Mouse (Mus musculus) testis, adult 2 months (tissue): ENCODE data around the gene Slc4a5.

ENCODE experiments used
- CTCF ChIP-seq: fragments of 200-500 bp; IDR thresholded peaks from 2 replicates; pipeline ENCODE4 v1.5.1; 2012; ENCODE audit warnings: low read depth, mild to moderate bottlenecking, inconsistent platforms, low read length, moderate library complexity; ENCODE audit not compliant: control insufficient read depth, insufficient read depth, insufficient replicate concordance
- POLR2A ChIP-seq: fragments of 200-500 bp; IDR thresholded peaks from 2 replicates; pipeline ENCODE4 v1.6.1; 2012; ENCODE audit warnings: low read depth, mild to moderate bottlenecking, inconsistent platforms, low read length, moderate library complexity; ENCODE audit not compliant: control insufficient read depth

DNA sequence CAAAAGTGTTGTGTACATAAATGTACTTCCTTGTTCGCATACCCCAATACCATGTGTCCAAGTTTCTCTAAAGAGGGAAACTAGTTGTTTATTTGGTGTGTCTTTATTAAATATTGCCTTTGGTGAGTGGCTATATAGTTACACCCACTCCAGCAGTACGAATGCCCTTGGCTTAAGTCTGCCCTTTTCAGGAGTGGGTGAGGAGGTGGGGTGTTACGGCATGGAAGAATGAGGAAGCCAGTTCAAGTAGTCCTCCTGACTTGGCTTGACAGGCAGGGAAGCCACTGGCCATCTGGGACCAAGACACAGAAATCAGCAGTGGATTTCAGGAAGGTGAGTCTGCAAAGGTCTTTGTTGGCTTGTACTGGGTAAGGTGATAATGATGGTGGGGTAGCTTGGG lies 13.8 kb upstream of the Slc4a5 start:
- TF ChIP-seq CTCF (no peak), POLR2A (no peak)
